Mouse (Mus musculus) forebrain, embryonic 16.5 days (tissue): ENCODE data around the gene Ak1. TPM values are rescaled to one million over a fixed set of nuclear protein-coding genes. Genes with fewer than 3 reads are reported as not detected.

Source experiments
- ATAC-seq: fragments of 200-750 bp; cut with Nextera tagmentation; 2 replicates; pipeline ENCODE4 v1.8.0; 2017; ENCODE audit warnings: mild to moderate bottlenecking, moderate library complexity
- H3K27ac ChIP-seq: fragments of 300-500 bp; sonication (generic); 2 replicates; pipeline ENCODE4 v1.5.1; 2014; ENCODE audit warnings: low read length, control low read depth
- H3K27me3 ChIP-seq: fragments of 300-500 bp; sonication (generic); replicated peaks from 2 replicates; pipeline ENCODE4 v1.6.1; 2014; ENCODE audit warnings: low read length; ENCODE audit not compliant: control insufficient read depth, insufficient read depth
- H3K36me3 ChIP-seq: fragments of 300-500 bp; sonication (generic); 2 replicates; pipeline ENCODE4 v1.6.1; 2014; ENCODE audit not compliant: control insufficient read depth, insufficient read depth
- H3K4me1 ChIP-seq: fragments of 300-500 bp; sonication (generic); replicated peaks from 2 replicates; pipeline ENCODE4 v1.6.1; 2014; ENCODE audit warnings: low read length; ENCODE audit not compliant: control insufficient read depth, insufficient read depth
- H3K4me2 ChIP-seq: fragments of 300-500 bp; sonication (generic); 2 replicates; pipeline ENCODE4 v1.6.1; 2014; ENCODE audit warnings: mild to moderate bottlenecking, low read length, control low read depth
- H3K4me3 ChIP-seq: fragments of 300-500 bp; sonication (generic); replicated peaks from 2 replicates; pipeline ENCODE4 v1.5.1; 2014; ENCODE audit warnings: mild to moderate bottlenecking, low read length, control low read depth
- H3K9ac ChIP-seq: fragments of 300-500 bp; sonication (generic); replicated peaks from 2 replicates; pipeline ENCODE4 v1.6.1; 2014; ENCODE audit warnings: low read depth, low read length, control low read depth
- H3K9me3 ChIP-seq: fragments of 300-500 bp; sonication (generic); 2 replicates; pipeline ENCODE4 v1.6.1; 2016; ENCODE audit warnings: low read length; ENCODE audit not compliant: control insufficient read depth
- WGBS: fragments of 180-500 bp; shearing (Covaris S2); extraction: QIAGEN DNeasy Blood & Tissue Kit; methylation state at CpG from one replicate; pipeline ENCODE4 v1.1.7; 2014; 5-methylcytosine and 5-hydroxymethylcytosine counted together
- polyA plus RNA-seq: library from polyadenylated mRNA; unstranded; fragments of >200 nt; fragmentation: Nextera tagmentation; extraction: Ambion mirVana; gene quantifications from 2 replicates; pipeline ENCODE4 v1.2.1, GENCODE M21; 2015

The Ak1 gene
- polyA plus RNA-seq, 1 experiment from 2014 or later, result 91.2 TPM

GRCm38 (mm10) chr2:32597248-32597647 is 24.3 kb upstream of the Ak1 start:
- ATAC-seq, result no peak
- 93% methylated on average over 5 of the region's 5 CpGs for WGBS

GRCm38 (mm10) chr2:32597699-32598098 is 23.9 kb upstream of the Ak1 start:
- Histone ChIP-seq H3K36me3 (no peaks in the 10 kb centered on the region), H3K9me3 (no peaks in the 10 kb centered on the region), H3K4me3 (no peak overlapping the region), H3K4me1 (peaks cover 10% of the 10 kb centered on the region), H3K4me2 (no peak overlapping the region), H3K9ac (no peak overlapping the region), H3K27ac (no peak overlapping the region), H3K27me3 (no peaks in the 10 kb centered on the region)
- no peak for ATAC-seq
- WGBS, result 90% methylated on average over 5 of the region's 5 CpGs

More at GRCm38 (mm10) chr2:32597248-32597647, 24.3 kb upstream of the Ak1 start:
- Histone ChIP-seq H3K27me3 (no peaks in the 10 kb centered on the region), H3K4me3 (no peak overlapping the region), H3K9ac (no peak overlapping the region), H3K27ac (no peak overlapping the region), H3K9me3 (no peaks in the 10 kb centered on the region), H3K4me1 (peaks cover 5% of the 10 kb centered on the region), H3K36me3 (no peaks in the 10 kb centered on the region), H3K4me2 (no peak overlapping the region)

- H3K9me3 ChIP-seq, result no peaks in the 10 kb centered on the region
- 84% methylated on average over 8 of the region's 8 CpGs for WGBS
- H3K4me3 ChIP-seq, result no peak overlapping the region
- H3K27ac ChIP-seq, result no peak overlapping the region
- no peak for ATAC-seq
- no peaks in the 10 kb centered on the region for H3K36me3 ChIP-seq
- peaks cover 10% of the 10 kb centered on the region for H3K4me1 ChIP-seq
- no peaks in the 10 kb centered on the region for H3K27me3 ChIP-seq
- H3K4me2 ChIP-seq, result no peak overlapping the region
- H3K9ac ChIP-seq, result no peak overlapping the region
These were observed 23.1 kb upstream of the Ak1 start for GRCm38 (mm10) chr2:32598506-32598905.

- Histone ChIP-seq H3K4me2 (no peak within 1 kb of the TSS), H3K9me3 (no peaks in the 10 kb centered on the region), H3K27ac (no peak within 1 kb of the TSS), H3K36me3 (no peaks in the 10 kb centered on the region), H3K9ac (no peak within 1 kb of the TSS), H3K4me1 (peaks cover 10% of the 10 kb centered on the region), H3K4me3 (no peak within 1 kb of the TSS), H3K27me3 (no peaks in the 10 kb centered on the region)
- no peak for ATAC-seq
- 88% methylated on average over 3 of the region's 3 CpGs for WGBS
These were observed 22.1 kb upstream of the Ak1 start, which contains the start of gene St6galnac6 for GRCm38 (mm10) chr2:32599409-32599808. Gene St6galnac6, plus strand, starts transcription at chr2:32599709.

GRCm38 (mm10) chr2:32601417-32602065 is 20.0 kb upstream of the Ak1 start:
- Histone ChIP-seq H3K4me2 (no peak overlapping the region), H3K4me3 (no peak overlapping the region), H3K27ac (no peak overlapping the region), H3K4me1 (peaks cover 10% of the 10 kb centered on the region), H3K9ac (no peak overlapping the region), H3K36me3 (no peaks in the 10 kb centered on the region), H3K27me3 (no peaks in the 10 kb centered on the region), H3K9me3 (no peaks in the 10 kb centered on the region)
- no peak for ATAC-seq
- WGBS, result 35% methylated on average over 8 of the region's 8 CpGs

- Histone ChIP-seq H3K4me3 (peak overlapping the region; percentile 31), H3K9me3 (no peaks in the 10 kb centered on the region), H3K9ac (no peak overlapping the region), H3K36me3 (no peaks in the 10 kb centered on the region), H3K27me3 (0 out of 2 replicates have a peak, but pooled peaks cover 2% of the 10 kb centered on the region), H3K4me2 (peak overlapping the region; percentile 47), H3K27ac (no peak overlapping the region), H3K4me1 (peaks cover 9% of the 10 kb centered on the region)
- 0% methylated on average over 11 of the region's 11 CpGs for WGBS
- ATAC-seq, result no peak
These were observed 18.9 kb upstream of the Ak1 start for GRCm38 (mm10) chr2:32602600-32603054.

GRCm38 (mm10) chr2:32604631-32605030 is 16.9 kb upstream of the Ak1 start:
- H3K9me3 ChIP-seq, result no peaks in the 10 kb centered on the region
- no peak overlapping the region for H3K9ac ChIP-seq
- H3K27ac ChIP-seq, result no peak overlapping the region
- no peak overlapping the region for H3K4me2 ChIP-seq
- no peak overlapping the region for H3K4me3 ChIP-seq
- 0 out of 2 replicates have a peak, but pooled peaks cover 2% of the 10 kb centered on the region for H3K27me3 ChIP-seq
- H3K4me1 ChIP-seq, result peaks cover 18% of the 10 kb centered on the region
- 58% methylated on average over 10 of the region's 10 CpGs for WGBS
- ATAC-seq, result no peak
- H3K36me3 ChIP-seq, result no peaks in the 10 kb centered on the region

- Histone ChIP-seq H3K4me1 (peaks cover 26% of the 10 kb centered on the region), H3K27ac (no peak overlapping the region), H3K4me3 (peak overlapping the region; percentile 60), H3K4me2 (peak overlapping the region; percentile 63), H3K27me3 (0 out of 2 replicates have a peak, but pooled peaks cover 2% of the 10 kb centered on the region), H3K9ac (peak overlapping the region; percentile 80), H3K9me3 (no peaks in the 10 kb centered on the region), H3K36me3 (no peaks in the 10 kb centered on the region)
- ATAC-seq, result peak; percentile 88
- 11% methylated on average over 53 of the region's 55 CpGs for WGBS
These were observed 15.1 kb upstream of the Ak1 start for GRCm38 (mm10) chr2:32606161-32607142.
